Mouse (Mus musculus): ENCODE data around the gene Sap30l.

The Sap30l gene

DNA sequence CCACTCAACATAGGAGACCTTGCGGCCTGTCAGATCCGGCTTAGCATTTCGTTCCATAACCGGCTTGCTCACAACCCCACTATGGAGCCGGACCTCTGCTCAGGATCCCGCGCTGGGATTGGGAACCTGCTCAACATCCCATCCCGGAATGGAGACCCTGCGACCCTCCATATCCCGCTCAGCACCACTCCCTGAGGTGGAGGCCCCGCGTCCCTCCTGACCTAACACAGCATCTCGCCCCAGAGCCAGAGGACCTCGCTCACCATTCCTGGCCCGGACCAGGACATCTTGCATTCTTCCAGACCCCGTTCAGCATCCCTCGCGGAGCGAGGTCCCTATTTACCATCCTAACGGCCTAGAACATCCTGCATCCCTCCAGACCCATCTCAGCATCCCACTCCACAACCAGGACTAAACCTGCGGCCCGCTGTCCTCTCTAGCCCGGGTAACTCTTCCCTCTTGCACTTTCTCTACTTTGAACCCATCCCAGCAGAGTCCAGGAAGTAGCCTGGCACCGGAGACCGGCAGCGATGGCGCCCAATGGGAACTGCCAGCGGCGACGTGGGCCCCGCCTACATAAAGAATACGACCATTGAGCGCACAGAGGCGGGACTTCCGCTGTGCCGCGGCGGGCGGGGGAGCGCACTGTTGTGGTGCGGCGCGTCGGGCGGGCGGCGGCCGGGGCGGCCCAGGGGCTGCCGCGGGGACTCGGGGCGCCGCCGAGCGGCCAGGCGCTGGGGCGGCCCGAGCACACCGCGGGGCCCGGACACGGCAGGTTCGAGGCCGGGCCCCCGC lies at the start of gene Sap30l:
TSS of gene Sap30l (plus strand) at position 667 of the 795 bp plus-strand sequence.
- in situ Hi-C loops (cut with MboI) = no loop called here

DNA sequence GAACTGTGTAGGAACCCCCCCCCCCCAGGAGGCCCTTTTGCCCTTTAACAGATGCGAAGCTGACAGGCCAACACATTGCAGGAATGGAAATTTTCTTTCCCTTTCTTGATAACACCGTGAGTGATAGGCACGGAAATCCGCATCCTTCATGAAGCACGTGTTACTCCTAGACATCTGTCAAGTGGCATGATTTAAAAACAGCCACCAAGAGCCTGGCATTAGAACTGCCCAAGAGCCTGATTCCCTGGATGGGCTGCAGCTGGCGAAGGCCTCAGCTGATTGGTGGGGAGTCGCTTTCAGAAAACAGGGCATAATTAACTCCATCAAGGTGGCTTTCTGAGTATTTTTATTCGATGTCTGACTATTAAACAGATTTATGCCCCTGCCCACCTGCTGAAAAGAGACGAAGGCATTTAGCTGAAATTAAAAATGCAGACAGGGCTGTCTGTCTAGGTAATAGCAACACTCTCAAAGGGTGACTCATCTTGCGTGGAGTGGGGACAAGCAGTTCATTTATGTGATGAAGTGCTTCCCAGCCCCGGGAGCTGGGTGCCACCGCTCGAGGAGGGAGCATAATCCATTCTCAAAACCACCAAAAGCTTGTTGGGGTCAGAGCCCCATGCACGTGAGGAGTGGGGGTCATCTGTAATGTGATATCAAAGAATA lies 47.8 kb upstream of the Sap30l start:
- in situ Hi-C loops (cut with MboI) = no loop called here

DNA sequence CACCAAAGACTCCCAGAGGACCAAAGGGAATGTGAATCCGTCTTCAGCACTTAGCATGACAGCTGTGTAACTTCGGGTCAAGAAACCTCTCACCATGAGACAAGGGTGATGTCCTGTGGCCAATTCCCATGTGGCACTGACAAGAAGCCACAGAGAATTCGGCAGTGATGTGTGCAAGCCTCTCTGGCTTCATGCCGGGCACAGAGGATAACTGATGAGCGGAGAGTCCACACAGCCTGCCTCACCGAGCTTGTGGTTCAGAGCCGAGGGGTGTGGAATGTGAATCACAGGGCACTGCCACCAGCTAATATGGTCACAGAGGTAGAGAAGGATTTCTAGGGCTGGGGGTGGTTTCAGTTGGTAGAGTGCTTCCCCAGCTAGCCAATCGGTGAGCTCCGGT lies 42.8 kb upstream of the Sap30l start:
- in situ Hi-C loops (cut with MboI) = no loop called here

DNA sequence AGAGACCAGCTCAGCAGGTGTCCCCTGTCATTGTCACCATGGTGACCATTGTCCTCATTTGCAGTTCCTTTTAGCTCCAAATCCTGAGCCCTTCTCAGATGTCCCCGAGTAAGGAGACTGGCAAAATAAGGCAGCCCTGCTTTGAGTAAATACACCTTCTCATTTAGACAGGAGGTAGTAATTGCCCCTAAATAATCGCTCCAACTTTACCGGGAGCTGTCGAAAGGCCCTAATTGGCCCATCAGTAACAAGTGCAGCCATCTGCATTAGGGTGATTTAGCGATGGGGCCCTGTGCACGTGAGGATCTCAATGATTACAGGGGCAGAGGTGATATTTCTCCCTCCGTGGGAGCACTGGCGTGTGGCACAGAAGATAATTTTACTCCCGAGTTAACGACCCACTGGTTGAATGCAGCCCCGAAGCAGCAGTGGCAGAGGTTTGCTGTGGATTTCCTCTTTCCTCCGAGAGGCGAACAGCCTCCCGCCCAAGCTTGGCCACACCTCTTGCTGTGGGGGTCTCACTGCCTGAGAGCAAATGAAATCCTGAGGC lies 40.9 kb upstream of the Sap30l start:
- in situ Hi-C loops (cut with MboI) = loop anchor here (10.0 kb wide), 1 partner anchor 216 kb away; no protein-coding TSS in a partner anchor

DNA sequence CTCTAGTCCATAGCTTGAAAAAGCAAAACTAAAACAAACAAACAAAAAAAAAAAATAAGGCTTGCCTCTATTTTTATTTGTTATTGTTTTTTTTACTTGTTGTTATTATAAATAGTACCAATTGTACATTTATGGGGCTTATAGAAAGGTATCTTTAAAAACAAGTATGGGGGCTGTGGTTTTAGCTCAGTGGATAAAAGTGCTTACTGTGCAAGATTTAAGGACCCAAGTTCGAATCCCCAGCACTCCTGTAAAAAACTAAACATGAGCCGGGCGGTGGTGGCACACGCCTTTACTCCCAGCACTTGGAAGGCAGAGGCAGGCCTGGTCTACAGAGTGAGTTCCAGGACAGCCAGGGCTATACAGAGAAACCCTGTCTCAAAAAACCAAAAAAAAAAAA lies 40.1 kb upstream of the Sap30l start:
- in situ Hi-C loops (cut with MboI) = loop anchor here (10.0 kb wide), 1 partner anchor 217 kb away; no protein-coding TSS in a partner anchor

DNA sequence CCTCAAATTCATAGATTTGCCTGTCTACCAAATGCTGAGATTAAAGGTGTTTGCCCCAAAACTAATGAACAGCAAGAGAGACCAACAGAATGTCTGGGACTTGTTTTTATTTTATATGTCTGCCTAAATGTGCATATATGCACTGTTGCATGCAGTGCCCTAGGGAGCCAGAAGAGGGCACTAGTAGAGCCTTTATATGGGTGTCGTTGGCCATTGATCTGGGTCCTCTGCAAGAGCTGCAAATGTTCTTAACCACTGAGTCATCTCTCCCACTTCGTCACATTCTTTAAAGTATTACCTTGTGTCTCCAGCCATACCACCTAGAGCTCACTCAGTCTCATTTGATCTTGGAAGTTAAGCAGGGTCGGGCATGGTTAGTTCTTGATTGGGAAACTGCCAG lies 37.3 kb upstream of the Sap30l start:
- in situ Hi-C loops (cut with MboI) = loop anchor here (10.0 kb wide), 1 partner anchor 219 kb away; no protein-coding TSS in a partner anchor

DNA sequence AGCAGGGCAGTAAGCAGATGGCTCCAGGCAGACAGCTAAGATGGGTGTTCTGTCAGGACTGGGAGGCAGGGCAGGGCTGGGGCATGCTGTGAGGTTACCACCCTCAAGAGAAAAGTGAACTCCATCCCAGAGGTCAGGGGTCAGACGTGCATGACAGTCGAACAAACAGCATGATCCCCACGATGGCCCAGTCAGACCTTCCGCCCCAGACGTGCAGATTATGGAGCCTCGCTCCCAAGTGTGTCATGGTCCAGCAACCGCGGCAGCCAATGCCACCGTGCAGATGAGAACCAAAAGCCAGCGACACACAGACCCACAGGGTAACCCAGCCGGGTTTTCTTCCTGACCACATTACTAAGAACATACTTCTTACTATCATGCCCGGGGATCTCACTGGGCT lies 34.8 kb upstream of the Sap30l start:
- in situ Hi-C loops (cut with MboI) = loop anchor here (10.0 kb wide), 1 partner anchor 222 kb away; no protein-coding TSS in a partner anchor

DNA sequence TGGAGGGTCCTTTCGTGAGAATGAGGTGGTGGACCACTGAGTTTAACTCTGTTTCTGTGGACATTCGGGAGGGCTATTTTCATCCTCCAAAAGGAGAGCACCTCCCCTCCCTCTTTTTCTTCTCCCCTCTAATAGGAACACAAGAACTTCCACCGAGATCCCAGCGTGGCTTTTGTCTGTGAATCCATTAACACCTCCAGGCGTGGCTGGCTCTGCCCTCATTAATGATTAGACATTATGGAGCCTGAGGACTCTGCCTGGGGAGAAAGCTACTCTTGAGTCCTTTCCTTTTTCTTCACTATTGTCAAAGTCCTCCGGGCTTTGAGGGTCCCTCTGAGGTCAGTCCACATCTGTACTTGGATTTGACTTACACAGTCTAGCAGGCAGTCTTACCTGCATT lies 34.3 kb upstream of the Sap30l start:
- in situ Hi-C loops (cut with MboI) = loop anchor here (10.0 kb wide), 1 partner anchor 222 kb away; no protein-coding TSS in a partner anchor

DNA sequence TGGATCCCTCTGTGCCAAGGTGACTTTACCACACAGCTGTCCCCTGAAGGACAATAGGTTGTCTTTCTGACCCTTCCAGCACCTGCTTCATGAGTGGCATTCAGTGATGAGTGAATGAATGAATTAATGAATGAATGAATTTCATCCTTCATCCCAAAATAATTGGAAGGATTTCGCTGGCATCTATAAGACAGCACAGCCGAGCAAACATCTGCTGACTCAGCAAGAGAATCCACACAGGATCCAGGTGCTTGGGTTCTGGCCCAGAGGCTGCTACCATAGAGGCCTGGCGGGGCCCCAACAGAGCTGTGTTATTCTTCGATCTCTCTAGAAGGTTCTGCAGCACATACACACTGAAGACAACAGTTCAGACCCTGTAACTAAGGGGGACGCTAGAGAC lies 30.7 kb upstream of the Sap30l start:
- in situ Hi-C loops (cut with MboI) = no loop called here

DNA sequence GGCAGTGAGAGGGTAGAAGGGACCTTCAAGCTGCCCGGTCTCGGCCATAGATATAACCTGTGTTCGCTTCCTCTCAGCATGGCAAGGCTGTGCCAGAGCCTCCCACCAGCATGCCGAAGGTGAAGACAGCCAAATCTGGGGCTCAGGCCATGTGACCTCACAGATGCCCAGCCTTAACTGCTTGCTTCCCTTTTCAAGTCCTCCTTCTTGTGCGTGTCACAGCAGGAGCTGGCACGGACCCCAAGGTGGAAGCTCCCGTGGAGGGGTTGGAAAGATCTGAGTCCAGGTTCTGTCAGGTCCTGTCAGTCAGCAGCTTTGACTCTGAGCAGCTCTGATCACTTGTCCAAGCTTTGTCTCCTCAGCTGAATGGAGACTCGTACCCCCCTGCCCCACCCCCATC lies 29.8 kb upstream of the Sap30l start:
- in situ Hi-C loops (cut with MboI) = no loop called here

DNA sequence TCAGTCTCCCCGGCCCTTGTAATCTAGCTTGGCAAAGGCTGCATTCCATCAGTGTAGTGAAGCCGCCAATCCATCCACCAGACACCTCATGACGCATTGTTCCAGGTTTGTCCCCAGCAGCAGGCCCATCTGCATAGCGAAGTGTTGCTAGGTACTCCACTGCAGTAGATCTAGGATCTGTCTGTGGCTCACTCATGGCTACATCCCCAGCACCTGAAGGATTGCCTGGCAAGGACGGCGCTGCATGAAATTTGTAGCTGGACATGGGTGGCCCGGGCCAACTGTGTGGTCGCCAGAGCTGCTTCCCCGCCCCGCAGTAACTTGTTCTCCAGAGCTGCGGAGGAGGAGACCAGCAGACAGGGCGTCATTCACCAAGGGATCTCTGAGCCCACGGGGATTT lies 28.0 kb upstream of the Sap30l start:
- in situ Hi-C loops (cut with MboI) = no loop called here

DNA sequence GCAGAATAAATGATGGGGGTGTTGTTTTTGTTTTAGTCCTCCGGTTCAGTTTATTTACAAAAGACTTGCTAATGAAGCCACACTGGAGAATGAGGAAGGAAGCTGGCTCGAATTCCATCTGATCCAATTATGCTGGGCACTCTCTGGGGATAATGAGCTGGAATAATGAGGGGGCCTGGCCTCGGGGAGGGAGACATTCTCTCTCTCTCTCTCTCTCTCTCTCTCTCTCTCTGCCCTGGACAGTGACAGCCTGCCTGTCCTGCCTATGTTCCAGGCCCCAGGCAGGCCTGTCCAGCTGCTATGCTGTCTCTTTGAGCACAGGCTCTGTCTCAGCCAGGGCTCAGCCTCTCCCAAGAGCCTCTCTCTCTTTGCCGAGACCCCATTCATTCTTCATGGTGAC lies 27.5 kb upstream of the Sap30l start:
- in situ Hi-C loops (cut with MboI) = no loop called here

DNA sequence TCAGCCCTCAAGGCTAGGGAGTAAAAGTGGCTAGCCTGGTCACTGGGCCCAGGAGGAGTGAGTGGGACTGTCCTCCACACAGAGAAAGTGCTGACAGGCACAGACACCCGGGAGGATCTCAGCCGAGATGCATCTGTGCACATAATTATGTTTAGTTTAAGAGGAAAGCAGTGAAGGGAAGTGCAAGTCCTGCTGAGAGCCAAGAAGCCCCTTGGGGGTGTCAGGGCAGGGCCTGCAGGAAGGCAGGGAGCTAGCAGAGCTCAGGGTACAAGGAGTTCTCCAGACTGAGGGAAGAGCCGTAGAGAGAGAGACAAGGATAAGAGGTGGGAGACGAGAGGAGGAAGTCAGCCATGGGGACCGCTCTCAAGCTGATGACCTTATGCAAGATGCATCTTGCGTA lies 25.6 kb upstream of the Sap30l start:
- in situ Hi-C loops (cut with MboI) = no loop called here

DNA sequence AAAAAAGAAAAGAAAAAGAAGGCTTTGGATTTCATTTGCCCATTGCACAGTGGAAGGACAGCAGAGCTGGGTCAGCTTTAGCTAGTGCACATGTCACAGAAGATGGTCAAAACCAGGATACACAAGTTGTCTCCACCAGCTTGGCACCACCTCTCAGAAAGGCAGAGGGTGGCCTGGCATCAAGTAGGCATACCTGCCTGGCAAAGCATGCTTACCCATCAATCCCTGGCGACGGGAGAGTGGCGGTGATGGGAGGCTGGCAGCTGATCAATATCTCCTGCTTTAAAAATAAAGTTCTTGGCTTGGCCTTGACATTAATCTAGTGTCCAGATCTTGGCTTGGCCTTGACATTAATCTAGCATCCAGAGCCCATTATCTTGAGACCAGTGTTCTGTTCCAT lies 24.9 kb upstream of the Sap30l start:
- in situ Hi-C loops (cut with MboI) = no loop called here

DNA sequence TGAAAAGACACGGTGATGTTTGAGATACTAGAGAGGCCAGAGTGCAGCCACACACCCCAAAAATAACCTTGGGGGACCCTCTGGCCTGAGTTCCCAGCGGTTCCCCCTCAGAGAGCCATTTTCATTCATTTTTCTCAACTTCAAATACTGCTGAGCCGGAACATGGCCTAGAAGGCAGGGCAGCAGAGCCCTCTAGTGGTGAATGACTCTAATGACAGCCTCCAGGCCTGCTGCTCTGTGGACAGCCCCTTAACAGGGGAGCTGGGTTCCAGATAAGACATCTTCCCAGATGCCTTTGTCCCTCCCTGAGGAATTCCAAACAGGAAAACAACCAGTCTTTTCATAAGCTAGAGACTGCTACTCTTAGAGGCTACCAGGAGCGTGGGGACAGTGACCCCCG lies 23.1 kb upstream of the Sap30l start:
- in situ Hi-C loops (cut with MboI) = no loop called here

DNA sequence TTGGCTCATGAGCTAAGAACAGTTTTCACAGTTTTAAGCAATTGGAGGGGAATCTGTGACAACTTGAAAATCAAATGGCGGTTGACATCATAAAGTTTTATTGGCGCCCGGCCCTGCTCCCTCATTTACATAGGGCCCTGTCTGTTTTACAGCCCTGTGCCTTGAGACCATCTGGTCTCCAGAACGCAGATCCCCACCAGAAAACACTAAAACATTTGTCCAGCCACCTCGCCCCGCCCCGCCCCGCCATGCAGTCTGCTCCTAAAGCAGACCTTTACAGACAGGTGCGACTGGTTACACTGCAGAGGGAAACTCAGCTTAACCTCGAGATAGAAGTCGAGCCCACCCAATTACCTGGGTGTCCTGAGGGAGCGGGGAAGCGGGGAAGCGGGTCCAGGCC lies 21.6 kb upstream of the Sap30l start:
- in situ Hi-C loops (cut with MboI) = no loop called here

DNA sequence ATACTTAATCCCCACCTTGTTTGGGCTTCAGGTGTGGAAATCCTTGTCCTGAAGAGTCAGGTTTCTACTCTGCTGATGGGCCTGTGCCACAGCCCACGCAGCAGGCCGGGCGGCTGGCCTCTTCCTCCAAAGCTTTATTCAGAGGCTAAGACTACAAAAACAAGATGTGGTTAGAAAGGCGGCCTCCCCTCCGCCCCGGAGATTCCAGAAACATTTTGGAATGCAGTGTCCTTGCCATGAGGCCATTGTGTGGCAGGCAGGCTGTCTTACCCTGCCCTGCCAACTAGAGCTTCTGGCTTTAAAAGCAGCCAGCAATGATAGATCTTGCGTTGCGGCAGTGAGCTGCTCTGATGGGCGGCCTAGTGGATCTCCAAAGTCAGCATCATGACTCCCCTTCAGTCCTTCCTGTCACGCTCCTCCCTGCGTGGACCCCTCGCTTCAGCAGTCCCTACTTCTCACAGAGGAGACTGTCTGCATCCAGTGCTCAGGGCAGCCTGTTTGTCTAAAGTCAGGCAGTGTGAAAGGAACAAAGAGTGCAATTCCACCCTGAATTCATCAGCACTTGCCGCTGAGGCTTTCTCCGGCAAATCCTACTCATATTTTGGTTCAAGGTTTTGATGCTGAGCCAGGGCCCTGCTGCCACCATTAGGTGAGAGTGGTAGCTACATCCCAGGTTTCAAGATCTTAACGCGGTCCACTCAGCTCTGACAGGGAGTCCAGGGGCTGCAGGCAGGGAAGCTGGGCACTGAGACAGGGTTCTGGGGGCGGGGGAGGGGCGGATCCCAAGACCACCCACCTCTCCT lies 14.6 kb upstream of the Sap30l start:
- in situ Hi-C loops (cut with MboI) = no loop called here

DNA sequence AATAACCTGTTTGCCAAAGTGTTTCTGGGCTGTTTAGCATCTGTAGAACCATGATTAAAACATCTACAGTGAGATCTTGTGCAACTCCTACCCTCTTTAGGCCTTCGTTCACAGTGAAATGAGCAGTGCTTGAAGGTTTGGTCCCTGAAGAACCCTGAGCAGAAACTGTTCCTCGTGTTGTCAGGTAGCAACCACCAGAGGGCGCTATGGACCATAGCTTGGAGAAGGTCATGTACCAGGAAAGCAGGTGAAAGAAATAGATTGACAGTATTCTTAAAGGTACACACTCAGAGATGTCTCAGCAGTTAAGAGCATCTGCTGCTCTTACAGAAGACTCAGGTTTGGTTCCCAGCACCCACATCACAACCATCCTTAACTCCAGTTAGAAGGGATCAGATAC lies 13.5 kb upstream of the Sap30l start:
- in situ Hi-C loops (cut with MboI) = no loop called here

DNA sequence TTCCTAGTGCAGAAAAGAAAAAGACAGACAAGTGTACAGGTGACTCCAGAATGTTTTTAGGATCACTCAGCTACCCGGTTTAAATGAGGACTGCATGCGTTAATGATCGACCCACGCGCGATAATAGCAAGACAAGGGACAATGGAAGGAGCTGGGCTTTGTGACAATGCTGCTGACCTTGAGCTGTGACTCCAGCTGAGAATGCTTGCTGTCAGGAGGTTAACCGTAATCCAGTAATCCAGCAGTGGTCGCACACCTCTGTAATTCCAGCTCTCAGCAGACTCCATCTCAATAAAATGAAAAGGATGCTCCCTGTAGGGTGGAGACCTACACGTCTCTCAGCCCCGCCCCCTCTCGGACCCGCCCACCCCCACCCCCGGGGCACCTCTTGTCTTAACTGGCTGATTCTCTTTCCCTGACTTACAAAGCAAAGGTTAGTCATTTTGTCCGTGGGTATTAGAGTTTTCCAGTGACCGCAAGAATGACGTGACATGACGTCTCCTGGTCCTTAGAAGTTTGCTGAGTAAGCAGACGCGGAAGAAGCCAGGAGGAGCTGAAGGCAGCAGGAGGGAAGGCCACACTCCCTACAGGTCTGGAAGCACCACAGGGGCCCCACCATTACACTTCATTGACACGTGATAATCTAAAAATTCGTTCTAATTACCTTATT lies 10.4 kb upstream of the Sap30l start:
- in situ Hi-C loops (cut with MboI) = no loop called here

DNA sequence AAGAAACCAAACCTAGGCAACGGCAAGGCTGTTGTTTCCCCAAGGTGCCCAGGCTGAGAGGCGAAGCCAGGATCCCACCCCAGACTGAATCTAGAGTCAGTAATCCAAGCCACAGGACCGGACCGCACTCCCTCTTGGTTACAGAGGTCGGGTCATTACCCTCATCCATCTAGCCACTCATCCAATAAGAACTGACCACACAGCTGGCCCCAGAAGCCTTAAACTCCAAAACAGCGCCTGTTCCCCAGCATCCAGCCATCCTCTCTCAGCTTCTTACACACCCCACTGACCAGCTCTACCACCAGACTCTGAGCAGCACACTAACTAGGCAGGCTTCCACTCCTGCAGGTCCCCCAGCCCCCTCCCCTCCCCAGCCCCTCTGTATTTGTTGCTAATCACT lies 6.4 kb upstream of the Sap30l start:
- in situ Hi-C loops (cut with MboI) = no loop called here

DNA sequence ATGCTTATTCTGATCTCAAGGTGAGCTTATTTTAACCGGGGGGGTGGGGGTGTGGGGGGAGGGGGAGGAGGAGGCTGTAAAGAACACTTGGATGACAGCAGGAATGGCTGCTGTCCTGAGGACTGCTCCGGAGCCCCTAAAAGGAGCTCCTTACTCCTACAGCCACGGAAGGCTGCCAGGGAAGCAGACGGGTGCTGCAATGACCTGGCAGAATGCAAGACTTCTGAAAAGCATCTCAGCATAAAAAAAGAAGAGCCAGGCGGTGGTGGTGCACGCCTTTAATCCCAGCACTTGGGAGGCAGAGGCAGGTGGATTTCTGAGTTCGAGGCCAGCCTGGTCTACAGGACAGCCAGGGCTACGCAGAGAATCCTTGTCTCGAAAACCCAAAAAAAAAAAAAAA lies 3.6 kb upstream of the Sap30l start:
- in situ Hi-C loops (cut with MboI) = no loop called here

DNA sequence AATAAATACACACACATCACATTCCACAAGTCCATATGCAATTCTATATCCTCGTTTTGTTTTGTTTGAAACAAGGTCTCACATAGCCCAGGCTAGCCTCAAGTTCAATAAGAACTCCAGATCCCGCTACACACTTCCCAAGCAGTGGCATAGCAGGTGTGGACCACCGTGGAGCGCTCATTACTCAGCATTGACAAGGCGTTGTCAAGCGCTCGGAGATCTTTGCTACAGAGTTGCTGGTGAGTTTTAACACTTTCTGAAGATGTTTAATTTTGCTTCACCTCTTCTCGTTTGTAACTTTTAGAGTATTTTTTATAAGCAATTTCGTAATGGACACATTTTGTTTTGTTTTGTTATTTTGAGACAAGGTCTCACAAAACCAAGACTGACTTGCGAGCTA lies 2.0 kb upstream of the Sap30l start:
- in situ Hi-C loops (cut with MboI) = no loop called here

Measured in mature B cell (primary cell).